Mouse (Mus musculus): ENCODE measurements around the gene Usp32. TPM values are rescaled to one million over a fixed set of nuclear protein-coding genes. Genes with fewer than 3 reads are reported as not detected.

Usp32 gene
- polyA plus RNA-seq, 1 experiment from 2014 or later, result 3.5 TPM

DNA sequence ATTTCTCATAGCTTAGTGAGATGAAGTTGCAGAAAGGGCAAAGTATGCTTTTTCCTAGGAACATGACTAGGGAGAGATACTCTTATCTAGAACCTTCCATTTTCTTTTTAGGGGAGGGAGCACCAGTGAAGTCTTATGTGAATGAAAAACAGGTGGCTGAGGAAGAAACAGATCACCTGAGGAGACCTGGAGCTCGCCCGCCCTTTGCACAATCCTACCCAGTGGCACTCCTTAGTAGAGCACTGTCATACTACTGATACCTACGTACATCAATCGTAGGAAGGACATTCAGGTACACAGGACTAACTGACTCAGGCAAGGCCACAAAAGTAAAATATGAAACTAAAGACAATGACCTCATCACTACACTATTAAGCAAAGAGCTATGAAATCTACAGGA, 81.4 kb downstream of the Usp32 start:
- Histone ChIP-seq H3K4me3 (ENCODE audit: low read depth, low read length) (no peak overlapping the region), H3K36me3 (ENCODE audit: control insufficient read depth, insufficient read depth) (0 out of 2 replicates have a peak, but pooled peaks cover 3% of the 10 kb centered on the region), H3K9me3 (ENCODE audit: control insufficient read depth) (no peaks in the 10 kb centered on the region), H3K4me2 (replicated peaks; ENCODE audit: low read depth) (no peak overlapping the region), H3K27ac (ENCODE audit: low read depth, low read length) (no peak overlapping the region), H3K9ac (ENCODE audit: low read depth, low read length) (no peak overlapping the region), H3K27me3 (replicated peaks; ENCODE audit: control insufficient read depth, insufficient read depth, low read length) (no peaks in the 10 kb centered on the region), H3K4me1 (replicated peaks; ENCODE audit: control insufficient read depth, insufficient read depth, low read length) (no peaks in the 10 kb centered on the region)
- ATAC-seq, result peak; percentile 74
- WGBS, result 55% methylated on average over 4 of the region's 4 CpGs
- TF ChIP-seq CTCF (IDR thresholded peaks at IDR 0.05; ENCODE audit: low read depth), result no peak

DNA sequence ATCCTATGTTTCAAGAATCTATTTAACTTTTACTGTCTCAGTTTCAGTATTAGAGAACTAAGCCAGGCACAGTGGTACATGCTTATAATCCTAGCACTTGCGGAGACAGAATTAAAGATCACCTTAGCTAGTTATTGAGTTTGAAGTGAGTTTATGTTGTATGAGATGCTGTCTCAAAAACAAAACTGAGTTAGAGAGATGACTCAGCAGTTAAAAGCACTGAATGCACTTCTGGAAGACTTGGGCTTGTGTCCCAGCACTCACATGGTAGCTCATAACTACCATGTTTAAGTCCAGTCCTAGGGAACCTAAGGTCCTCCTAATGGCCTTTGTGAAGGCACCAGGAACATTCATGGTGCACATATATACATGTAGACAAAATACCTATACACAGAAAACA, 82.4 kb downstream of the Usp32 start:
- Histone ChIP-seq H3K27ac (ENCODE audit: low read depth, low read length) (no peak overlapping the region), H3K36me3 (ENCODE audit: control insufficient read depth, insufficient read depth) (0 out of 2 replicates have a peak, but pooled peaks cover 3% of the 10 kb centered on the region), H3K4me2 (replicated peaks; ENCODE audit: low read depth) (no peak overlapping the region), H3K9ac (ENCODE audit: low read depth, low read length) (no peak overlapping the region), H3K4me3 (ENCODE audit: low read depth, low read length) (no peak overlapping the region), H3K9me3 (ENCODE audit: control insufficient read depth) (no peaks in the 10 kb centered on the region), H3K27me3 (replicated peaks; ENCODE audit: control insufficient read depth, insufficient read depth, low read length) (no peaks in the 10 kb centered on the region), H3K4me1 (replicated peaks; ENCODE audit: control insufficient read depth, insufficient read depth, low read length) (no peaks in the 10 kb centered on the region)
- 95% methylated on average over 1 of the region's 1 CpGs for WGBS
- no peak for TF ChIP-seq CTCF (IDR thresholded peaks at IDR 0.05; ENCODE audit: low read depth)
- no peak for ATAC-seq

DNA sequence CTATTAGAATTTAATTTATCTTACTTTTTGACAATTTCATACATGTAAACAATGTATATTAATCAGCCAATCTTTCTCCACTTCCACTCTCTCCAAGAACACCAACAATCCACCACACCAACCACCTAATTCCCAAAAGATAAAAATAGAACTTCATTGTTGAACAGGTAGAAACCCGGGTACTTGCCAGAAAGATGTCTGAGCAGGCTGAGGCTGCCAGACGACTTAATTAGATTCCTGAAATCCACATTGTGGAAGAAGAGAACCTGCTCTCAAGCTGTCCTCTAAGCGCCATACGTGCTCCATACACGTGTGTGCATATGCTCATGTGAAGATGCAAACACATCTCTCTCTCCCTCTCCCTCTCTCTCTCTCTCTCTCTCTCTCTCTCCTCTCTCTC, 83.1 kb downstream of the Usp32 start:
- TF ChIP-seq CTCF (IDR thresholded peaks at IDR 0.05; ENCODE audit: low read depth), result no peak
- Histone ChIP-seq H3K27ac (ENCODE audit: low read depth, low read length) (no peak overlapping the region), H3K9ac (ENCODE audit: low read depth, low read length) (no peak overlapping the region), H3K4me1 (replicated peaks; ENCODE audit: control insufficient read depth, insufficient read depth, low read length) (no peaks in the 10 kb centered on the region), H3K36me3 (ENCODE audit: control insufficient read depth, insufficient read depth) (0 out of 2 replicates have a peak, but pooled peaks cover 3% of the 10 kb centered on the region), H3K4me2 (replicated peaks; ENCODE audit: low read depth) (no peak overlapping the region), H3K4me3 (ENCODE audit: low read depth, low read length) (no peak overlapping the region), H3K27me3 (replicated peaks; ENCODE audit: control insufficient read depth, insufficient read depth, low read length) (no peaks in the 10 kb centered on the region), H3K9me3 (ENCODE audit: control insufficient read depth) (no peaks in the 10 kb centered on the region)
- 81% methylated on average over 5 of the region's 5 CpGs for WGBS
- no peak for ATAC-seq

DNA sequence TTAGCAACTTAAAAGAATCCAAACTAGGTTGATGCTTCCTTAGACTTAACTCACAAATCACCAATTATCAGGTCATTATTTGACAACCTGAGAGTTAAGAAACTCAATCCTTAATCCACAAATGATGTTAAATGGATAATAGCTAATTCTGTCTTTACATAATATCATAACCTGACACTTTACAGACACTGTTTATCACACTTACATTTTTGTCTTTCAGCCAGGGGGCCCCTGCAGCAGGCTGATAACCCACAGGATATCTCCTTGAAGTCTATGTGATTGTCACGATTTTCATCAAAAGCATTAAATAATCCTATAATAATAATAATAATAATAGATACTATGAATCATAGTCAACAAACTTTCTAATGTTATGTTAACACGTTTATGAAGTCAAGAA, 84.4 kb downstream of the Usp32 start:
- no peak overlapping the region for H3K4me3 ChIP-seq (ENCODE audit: low read depth, low read length)
- 0 out of 2 replicates have a peak, but pooled peaks cover 3% of the 10 kb centered on the region for H3K36me3 ChIP-seq (ENCODE audit: control insufficient read depth, insufficient read depth)
- H3K4me1 ChIP-seq (replicated peaks; ENCODE audit: control insufficient read depth, insufficient read depth, low read length), result no peaks in the 10 kb centered on the region
- no peaks in the 10 kb centered on the region for H3K9me3 ChIP-seq (ENCODE audit: control insufficient read depth)
- H3K27me3 ChIP-seq (replicated peaks; ENCODE audit: control insufficient read depth, insufficient read depth, low read length), result no peaks in the 10 kb centered on the region
- WGBS, result 90% methylated on average over 2 of the region's 2 CpGs
- no peak for ATAC-seq
- no peak overlapping the region for H3K9ac ChIP-seq (ENCODE audit: low read depth, low read length)
- H3K27ac ChIP-seq (ENCODE audit: low read depth, low read length), result no peak overlapping the region
- no peak for TF ChIP-seq CTCF (IDR thresholded peaks at IDR 0.05; ENCODE audit: low read depth)
- no peak overlapping the region for H3K4me2 ChIP-seq (replicated peaks; ENCODE audit: low read depth)

DNA sequence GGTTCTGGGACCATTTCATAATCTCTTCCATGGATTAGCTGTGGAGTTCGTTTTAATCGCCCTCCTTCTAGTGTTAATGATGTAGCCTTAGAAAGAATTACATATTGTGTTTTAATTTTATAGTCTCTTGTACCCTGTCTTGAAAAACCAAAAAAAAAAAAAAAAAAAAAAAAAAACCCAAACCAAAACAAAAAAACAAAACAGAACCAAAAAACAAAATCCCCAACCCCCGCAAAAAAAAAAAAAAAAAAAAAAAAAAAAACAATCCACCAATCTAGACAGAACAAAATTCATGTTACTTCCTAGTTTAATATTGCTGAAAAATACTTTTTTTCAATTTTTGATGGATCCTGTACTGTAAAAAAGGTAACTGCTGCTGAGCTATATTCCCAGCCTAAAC, 100.7 kb downstream of the Usp32 start:
- no peak overlapping the region for H3K4me2 ChIP-seq (replicated peaks; ENCODE audit: low read depth)
- H3K36me3 ChIP-seq (ENCODE audit: control insufficient read depth, insufficient read depth), result peaks cover 12% of the 10 kb centered on the region
- TF ChIP-seq CTCF (IDR thresholded peaks at IDR 0.05; ENCODE audit: low read depth), result no peak
- no peak for ATAC-seq
- no peak overlapping the region for H3K9ac ChIP-seq (ENCODE audit: low read depth, low read length)
- no peak overlapping the region for H3K4me3 ChIP-seq (ENCODE audit: low read depth, low read length)
- 87% methylated on average over 3 of the region's 3 CpGs for WGBS
- no peak overlapping the region for H3K27ac ChIP-seq (ENCODE audit: low read depth, low read length)
- no peaks in the 10 kb centered on the region for H3K4me1 ChIP-seq (replicated peaks; ENCODE audit: control insufficient read depth, insufficient read depth, low read length)
- no peaks in the 10 kb centered on the region for H3K9me3 ChIP-seq (ENCODE audit: control insufficient read depth)
- no peaks in the 10 kb centered on the region for H3K27me3 ChIP-seq (replicated peaks; ENCODE audit: control insufficient read depth, insufficient read depth, low read length)

DNA sequence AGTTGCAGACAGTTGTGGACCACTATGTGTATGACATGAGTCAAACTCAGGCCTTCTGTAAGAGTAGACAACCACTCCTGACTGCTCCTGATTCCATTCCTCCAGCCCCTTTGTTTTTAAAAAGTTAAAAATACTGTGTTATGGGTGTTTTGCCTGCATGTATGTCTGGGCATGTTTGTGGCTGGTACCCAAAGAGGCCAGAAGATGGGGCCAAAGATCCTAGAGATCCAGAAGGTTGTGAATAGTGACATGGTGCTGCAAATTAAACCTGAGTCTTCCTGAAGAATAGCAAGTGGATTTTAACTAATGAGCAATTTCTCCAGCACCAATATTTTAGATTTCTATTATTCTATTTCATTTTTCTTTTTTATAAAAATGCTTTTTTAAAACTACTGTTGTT, 126.8 kb downstream of the Usp32 start:
- Histone ChIP-seq H3K4me1 (replicated peaks; ENCODE audit: control insufficient read depth, insufficient read depth, low read length) (no peaks in the 10 kb centered on the region), H3K9me3 (ENCODE audit: control insufficient read depth) (no peaks in the 10 kb centered on the region), H3K27ac (ENCODE audit: low read depth, low read length) (no peak overlapping the region), H3K27me3 (replicated peaks; ENCODE audit: control insufficient read depth, insufficient read depth, low read length) (no peaks in the 10 kb centered on the region), H3K4me2 (replicated peaks; ENCODE audit: low read depth) (no peak overlapping the region), H3K9ac (ENCODE audit: low read depth, low read length) (no peak overlapping the region), H3K36me3 (ENCODE audit: control insufficient read depth, insufficient read depth) (peaks cover 13% of the 10 kb centered on the region; the same call in 1 of the 2 replicates), H3K4me3 (ENCODE audit: low read depth, low read length) (no peak overlapping the region)
- peak; percentile 19; the same call in 1 of the 2 replicates for TF ChIP-seq CTCF (IDR thresholded peaks at IDR 0.05; ENCODE audit: low read depth)
- no peak for ATAC-seq

- H3K27ac ChIP-seq (ENCODE audit: low read depth, low read length), result no peak overlapping the region
- H3K4me2 ChIP-seq (replicated peaks; ENCODE audit: low read depth), result no peak overlapping the region
- no peak overlapping the region for H3K9ac ChIP-seq (ENCODE audit: low read depth, low read length)
- H3K9me3 ChIP-seq (ENCODE audit: control insufficient read depth), result no peaks in the 10 kb centered on the region
- no peaks in the 10 kb centered on the region for H3K27me3 ChIP-seq (replicated peaks; ENCODE audit: control insufficient read depth, insufficient read depth, low read length)
- H3K4me3 ChIP-seq (ENCODE audit: low read depth, low read length), result no peak overlapping the region
- 86% methylated on average over 3 of the region's 3 CpGs for WGBS
- ATAC-seq, result no peak
- TF ChIP-seq CTCF (IDR thresholded peaks at IDR 0.05; ENCODE audit: low read depth), result no peak
- H3K36me3 ChIP-seq (ENCODE audit: control insufficient read depth, insufficient read depth), result peaks cover 27% of the 10 kb centered on the region
- H3K4me1 ChIP-seq (replicated peaks; ENCODE audit: control insufficient read depth, insufficient read depth, low read length), result no peaks in the 10 kb centered on the region
These were observed 136.4 kb downstream of the Usp32 start for GRCm38 (mm10) chr11:85003566-85003965.

All from intestine, postnatal 0 days (tissue).